Mouse (Mus musculus): Measurements from ENCODE around the gene Gm42517.

Gene Gm42517

DNA sequence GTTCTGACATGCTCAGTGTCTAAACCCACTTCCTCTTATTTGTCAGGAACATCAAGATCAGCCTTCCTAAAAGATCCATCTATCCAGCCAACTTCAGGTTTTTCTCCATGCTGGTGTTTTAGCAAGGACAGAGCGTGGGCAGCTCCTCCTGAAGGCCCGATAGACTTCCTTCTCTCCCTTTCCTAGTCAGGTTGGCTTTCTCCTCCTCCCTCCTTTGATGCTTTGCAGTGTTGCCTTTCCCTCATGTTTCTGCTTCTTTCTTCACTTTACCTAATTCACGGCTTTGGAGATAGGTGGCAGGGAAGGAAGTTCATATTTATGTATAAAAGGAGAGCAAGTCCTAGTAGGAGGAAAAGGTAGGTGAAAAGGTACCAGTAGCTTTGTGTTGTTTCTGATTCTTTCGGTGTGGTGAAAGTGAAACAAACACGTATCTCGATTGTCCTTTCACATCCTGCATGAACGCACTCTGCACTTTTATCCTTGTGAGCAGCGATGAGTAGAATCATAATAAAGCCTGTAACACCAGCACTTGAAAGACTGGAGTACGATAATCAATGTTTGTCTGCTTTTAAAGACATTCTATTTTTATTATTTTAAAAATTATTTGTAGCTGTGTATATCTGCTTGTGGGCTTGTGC, 18.1 kb downstream of the Gm42517 start:
- no peak for DNase-seq (ENCODE audit: low spot score)

DNA sequence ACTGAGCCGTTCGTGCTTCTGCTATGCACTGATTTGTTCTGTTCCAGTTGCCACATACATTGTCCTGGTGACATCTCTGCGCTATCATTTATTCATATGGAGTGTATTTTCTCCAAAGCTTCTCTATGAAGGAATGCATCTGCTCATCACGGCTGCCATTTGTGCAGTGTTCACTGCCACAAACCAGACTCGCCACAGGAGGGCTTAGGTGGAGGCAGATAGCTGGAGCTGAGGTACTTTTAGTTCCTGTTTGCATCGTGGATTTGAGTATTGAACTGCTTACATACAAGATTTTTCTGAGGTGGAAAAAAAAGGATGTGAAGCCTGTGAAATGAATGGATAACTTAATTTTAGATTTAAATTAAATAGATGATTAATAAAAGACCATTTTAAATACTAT, 19.9 kb downstream of the Gm42517 start:
- no peak for DNase-seq (ENCODE audit: low spot score)

DNA sequence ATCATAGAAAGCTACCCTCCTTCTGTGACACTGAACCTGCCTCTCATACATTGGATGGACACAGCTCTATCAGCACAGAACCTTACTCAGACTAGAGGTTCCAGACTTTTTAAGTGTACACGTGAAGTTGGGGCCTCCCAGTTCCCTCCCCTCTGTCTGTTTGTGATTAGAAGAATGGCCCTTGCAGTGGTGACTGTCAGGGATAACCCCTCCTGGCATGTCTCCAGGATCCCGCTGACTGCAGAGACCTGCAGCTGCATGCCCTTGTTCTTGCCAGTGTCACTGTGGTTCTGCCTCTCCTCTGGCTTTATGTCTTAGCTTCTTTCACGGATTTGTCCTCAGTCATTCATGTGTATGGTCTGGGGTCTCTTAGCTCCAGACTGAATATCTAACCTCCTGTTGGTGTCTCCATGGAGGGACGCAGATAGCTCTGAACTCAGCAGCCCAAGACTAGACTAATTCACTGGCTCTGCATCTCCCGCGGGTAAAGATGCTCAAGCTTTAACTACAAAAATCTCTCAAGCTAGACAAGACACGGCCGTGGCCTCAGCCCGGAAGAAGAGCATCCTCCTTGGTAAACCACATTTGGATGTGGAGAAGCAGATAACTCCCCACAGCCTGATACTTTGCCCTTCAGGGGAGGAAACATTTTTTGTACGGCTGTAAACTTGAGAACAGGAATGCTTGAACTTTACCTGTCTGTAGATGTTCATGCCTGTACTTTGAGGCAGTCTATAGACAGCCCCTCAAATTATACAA, 22.2 kb downstream of the Gm42517 start:
- DNase-seq (ENCODE audit: low spot score): no peak

DNA sequence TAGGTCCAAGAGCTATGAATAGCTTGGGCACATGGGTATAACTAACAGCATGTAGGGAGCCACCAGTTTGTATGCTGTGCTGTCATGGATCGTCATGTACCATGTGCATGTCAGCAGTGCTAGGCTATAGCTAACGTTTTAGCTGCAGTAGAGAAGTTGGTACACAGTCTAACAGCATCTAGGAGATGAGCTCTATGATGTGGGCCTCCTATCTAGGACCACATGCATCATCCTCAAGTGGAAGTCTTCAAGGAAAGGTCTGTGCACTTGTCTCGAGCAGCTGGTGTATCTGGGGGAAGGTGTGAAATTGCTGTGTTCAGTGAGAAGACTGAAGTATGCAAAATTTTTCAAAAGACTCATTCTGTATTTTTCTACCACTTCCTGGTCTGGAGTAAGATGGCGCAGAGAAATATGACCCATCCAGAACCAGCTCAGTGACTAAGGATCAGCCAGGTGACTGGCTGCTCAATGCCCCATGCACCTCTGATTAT, 24.0 kb downstream of the Gm42517 start:
- DNase-seq (ENCODE audit: low spot score): no peak

DNA sequence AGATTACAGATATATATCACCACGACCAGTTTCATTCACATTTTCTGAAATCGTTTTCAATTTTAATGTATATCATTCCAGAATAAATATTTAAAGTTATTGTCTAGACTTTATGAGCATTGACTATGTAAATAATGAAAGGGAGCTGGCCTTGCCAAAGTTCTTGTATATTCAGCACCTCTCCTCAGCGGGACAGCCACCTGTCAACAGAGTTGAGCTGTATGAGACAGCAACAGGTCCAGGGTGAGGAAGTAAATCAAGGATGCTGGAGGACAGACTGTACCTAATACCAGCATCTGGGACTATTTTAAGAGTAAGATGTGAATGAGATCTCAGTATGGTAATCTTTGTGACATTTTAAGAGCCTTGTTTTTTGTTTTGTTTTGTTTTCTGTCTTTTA, 29.7 kb downstream of the Gm42517 start:
- no peak for DNase-seq (ENCODE audit: low spot score)

DNA sequence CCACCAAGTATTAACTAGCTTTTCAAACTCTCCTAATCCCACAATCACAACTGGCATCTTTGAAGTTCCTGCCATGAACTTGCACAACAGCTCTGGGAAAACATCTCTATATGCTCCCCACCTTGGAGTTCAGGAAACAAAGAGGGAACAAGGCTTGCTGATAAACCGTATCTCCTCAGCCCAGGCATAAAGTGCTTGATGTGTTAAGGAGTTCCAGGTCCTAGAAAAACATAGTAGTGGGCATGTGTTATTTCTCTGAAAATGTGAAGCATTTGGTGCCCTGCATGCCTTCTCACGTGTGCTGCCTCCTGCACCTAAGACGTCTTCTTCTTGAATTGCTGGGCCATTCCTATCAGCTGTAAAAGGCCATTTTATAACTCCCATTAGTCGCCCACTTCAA, 30.3 kb downstream of the Gm42517 start:
- DNase-seq (ENCODE audit: low spot score): no peak

DNA sequence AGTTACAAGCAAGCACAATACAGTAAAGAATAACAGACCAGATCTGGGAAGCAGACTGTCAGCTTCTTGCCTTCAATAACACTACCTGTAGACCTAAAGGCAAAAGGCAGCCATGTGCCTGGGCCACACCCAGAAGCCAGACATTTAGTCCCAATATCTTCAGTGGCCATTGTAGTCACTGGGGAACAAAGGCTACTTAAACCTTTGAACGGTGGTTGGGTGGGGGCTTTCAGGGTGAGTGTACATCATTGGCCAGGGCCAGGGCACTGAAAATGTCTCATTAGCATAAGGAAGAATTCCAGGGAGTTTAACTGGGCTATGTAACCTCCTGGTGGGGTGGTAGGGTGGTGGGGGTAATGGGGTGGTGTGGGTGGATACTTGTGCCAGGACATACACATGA, 36.7 kb downstream of the Gm42517 start:
- no peak for DNase-seq (ENCODE audit: low spot score)
